Mouse (Mus musculus) kidney, embryonic 15.5 days (tissue): ENCODE measurements around the gene Gm7534. TPM values are rescaled to one million over a fixed set of nuclear protein-coding genes. Genes with fewer than 3 reads are reported as not detected.

Experiments used
- ATAC-seq: fragments of 200-750 bp; cut with Nextera tagmentation; replicated peaks from 2 replicates; pipeline ENCODE4 v1.8.0; 2017; ENCODE audit warnings: moderate TSS enrichment; ENCODE audit not compliant: low FRiP score
- H3K27ac ChIP-seq: fragments of 300-500 bp; sonication (generic); 2 replicates; pipeline ENCODE4 v1.5.1; 2015; ENCODE audit warnings: mild to moderate bottlenecking, inconsistent platforms
- H3K27me3 ChIP-seq: fragments of 300-500 bp; sonication (generic); 2 replicates; pipeline ENCODE4 v1.6.1; 2015; ENCODE audit warnings: inconsistent platforms
- H3K36me3 ChIP-seq: fragments of 300-500 bp; sonication (generic); 2 replicates; pipeline ENCODE4 v1.6.1; 2015; ENCODE audit warnings: inconsistent platforms
- H3K4me1 ChIP-seq: fragments of 300-500 bp; sonication (generic); 2 replicates; pipeline ENCODE4 v1.6.1; 2015; ENCODE audit warnings: inconsistent platforms
- H3K4me2 ChIP-seq: fragments of 300-500 bp; sonication (generic); 2 replicates; pipeline ENCODE4 v1.6.1; 2015; ENCODE audit warnings: moderate library complexity, mild to moderate bottlenecking, inconsistent platforms
- H3K4me3 ChIP-seq: fragments of 300-500 bp; sonication (generic); replicated peaks from 2 replicates; pipeline ENCODE4 v1.5.1; 2015; ENCODE audit warnings: mild to moderate bottlenecking, inconsistent platforms
- H3K9ac ChIP-seq: fragments of 300-500 bp; sonication (generic); 2 replicates; pipeline ENCODE4 v1.6.1; 2015; ENCODE audit warnings: mild to moderate bottlenecking, inconsistent platforms
- H3K9me3 ChIP-seq: fragments of 300-500 bp; sonication (generic); replicated peaks from 2 replicates; pipeline ENCODE4 v1.6.1; 2016; ENCODE audit warnings: inconsistent platforms
- WGBS: fragments of 180-500 bp; shearing (Covaris S2); methylation state at CpG from one replicate; pipeline ENCODE4 v1.1.7; 2015; ENCODE audit warnings: mixed read lengths; 5-methylcytosine and 5-hydroxymethylcytosine counted together
- polyA plus RNA-seq: library from polyadenylated mRNA; unstranded; fragments of >200 nt; fragmentation: Nextera tagmentation; extraction: Ambion mirVana; gene quantifications from 2 replicates; pipeline ENCODE4 v1.2.1, GENCODE M21; 2015

Gm7534 gene
- polyA plus RNA-seq: 0.24 and 0.30 TPM in 2 replicates

DNA sequence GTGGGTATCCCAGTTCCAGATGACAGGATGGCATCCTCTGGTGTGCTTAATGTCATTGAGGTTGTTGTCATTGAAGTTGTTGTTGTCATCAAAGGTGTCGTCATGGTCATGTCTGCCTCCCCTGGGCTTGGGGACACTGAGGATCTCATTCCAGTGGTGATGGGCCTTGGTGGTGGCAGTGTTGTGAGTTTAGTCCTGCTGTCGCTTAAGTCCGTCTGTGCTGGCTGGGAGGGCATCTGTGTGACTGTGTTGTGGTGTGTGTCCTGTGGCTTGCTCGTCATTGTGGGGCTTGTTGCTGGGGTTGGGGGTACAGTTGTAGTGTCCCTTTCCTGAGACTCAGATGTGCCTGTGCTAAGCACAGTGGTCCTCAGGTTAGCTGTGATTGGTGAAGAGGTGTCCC, at the start of gene Gm7534:
Gene Gm7534, minus strand, starts transcription at position 101 of the 400 bp plus-strand sequence.
- no peak within 1 kb of the TSS for H3K27ac ChIP-seq
- 92% methylated on average over 4 of the region's 4 CpGs for whole genome bisulfite sequencing
- no peaks in the 10 kb centered on the region for H3K27me3 ChIP-seq
- H3K4me1 ChIP-seq: peaks cover 8% of the 10 kb centered on the region
- H3K4me3 ChIP-seq: no peak within 1 kb of the TSS
- no peak for ATAC-seq
- no peaks in the 10 kb centered on the region for H3K36me3 ChIP-seq
- no peak within 1 kb of the TSS for H3K9ac ChIP-seq
- H3K4me2 ChIP-seq: no peak within 1 kb of the TSS
- H3K9me3 ChIP-seq: no peaks in the 10 kb centered on the region

DNA sequence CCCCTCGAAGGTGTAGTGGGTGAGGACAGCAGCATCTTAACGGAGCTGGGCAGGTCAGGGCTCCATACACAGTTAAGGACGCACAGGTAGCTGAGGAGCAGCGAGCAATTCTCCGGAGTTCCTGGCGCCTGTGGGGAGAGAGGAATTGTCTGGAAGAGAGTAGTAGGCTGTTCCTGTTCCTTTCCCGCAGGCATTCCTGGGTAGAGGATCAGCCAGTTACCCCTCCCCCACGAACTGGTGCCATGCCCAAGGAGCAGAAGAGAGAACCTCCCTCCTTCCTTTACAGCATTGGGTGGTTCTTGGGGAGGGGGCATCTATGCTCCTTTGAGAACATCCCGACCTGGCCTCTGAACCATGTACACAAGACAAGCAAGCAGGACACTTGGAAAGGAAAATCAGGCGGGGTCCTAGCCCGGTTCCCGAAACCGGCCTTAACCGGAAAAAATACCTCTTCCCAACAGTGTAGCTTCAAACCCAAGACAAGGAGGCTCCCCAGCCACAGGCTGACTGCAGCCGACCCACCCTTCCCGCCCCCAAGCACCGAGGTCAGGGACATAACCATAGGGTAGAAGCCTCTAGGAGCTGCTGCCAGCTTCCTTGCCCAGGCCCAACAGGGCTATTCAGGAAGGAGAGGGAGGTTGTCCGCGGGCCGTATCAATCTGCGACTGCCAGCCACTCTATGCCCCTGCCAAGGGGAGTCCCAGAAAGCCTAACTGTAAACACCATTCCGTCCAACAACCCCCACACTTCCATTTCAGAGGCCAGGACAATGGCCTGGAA, 49.5 kb upstream of the Gm7534 start:
- peak overlapping the region; percentile 86 for H3K4me2 ChIP-seq
- H3K9me3 ChIP-seq: no peaks in the 10 kb centered on the region
- H3K4me1 ChIP-seq: peaks cover 79% of the 10 kb centered on the region
- no peak for ATAC-seq
- peak overlapping the region; percentile 47 for H3K4me3 ChIP-seq
- H3K27ac ChIP-seq: peak overlapping the region; percentile 61
- H3K27me3 ChIP-seq: peaks cover 79% of the 10 kb centered on the region
- 11% methylated on average over 22 of the region's 22 CpGs for WGBS
- no peaks in the 10 kb centered on the region for H3K36me3 ChIP-seq
- H3K9ac ChIP-seq: 0 out of 2 replicates have a peak overlapping the region, but pooled peaks have one; percentile 51

DNA sequence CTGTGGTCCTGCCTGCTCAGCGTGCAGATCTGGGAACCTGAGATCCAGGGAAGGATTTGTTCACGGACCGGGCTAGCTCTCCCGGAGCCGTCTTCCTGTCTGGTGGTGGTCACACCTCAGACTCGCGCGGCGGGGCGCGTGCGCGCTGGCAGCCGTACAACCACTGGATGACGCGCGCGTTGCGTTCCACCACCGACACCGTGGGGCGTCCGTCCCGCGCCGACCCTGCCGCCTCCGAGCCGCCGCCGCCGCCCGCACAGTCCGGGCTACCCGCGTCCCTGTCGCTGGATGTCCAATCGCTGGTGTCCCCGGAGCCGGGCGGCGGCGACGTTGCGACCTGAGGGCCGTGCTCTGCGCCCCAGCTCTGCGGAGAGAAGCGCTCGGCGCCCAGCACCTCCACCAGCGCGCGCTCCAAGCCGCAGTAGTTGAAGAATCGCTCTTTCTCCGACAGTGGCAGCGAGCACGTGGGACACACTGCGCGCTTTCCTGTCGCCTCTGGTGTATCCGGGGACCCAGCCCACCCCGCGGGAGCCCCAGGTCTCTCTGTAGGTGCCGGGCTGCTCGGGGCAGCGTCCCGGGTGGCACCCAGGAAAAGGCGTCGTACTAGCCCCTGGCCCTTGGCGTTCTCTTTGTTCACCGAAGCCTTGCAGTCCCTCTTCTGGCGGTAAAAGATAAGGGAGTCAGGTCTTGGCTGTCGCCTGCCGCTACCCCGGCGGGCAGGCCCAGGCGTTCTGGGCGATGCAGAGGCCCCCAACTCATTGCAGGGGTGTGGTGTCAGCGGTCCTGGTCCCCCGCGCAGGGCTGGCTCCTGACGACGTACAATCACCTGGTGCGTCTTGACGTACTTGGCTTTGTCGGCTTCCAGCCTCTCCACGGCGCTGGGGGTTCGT, 48.7 kb upstream of the Gm7534 start:
- no peaks in the 10 kb centered on the region for H3K36me3 ChIP-seq
- no peak overlapping the region for H3K27ac ChIP-seq
- under 1% methylated on average over 90 of the region's 91 CpGs for WGBS
- peaks cover 87% of the 10 kb centered on the region for H3K27me3 ChIP-seq
- peak overlapping the region; percentile 47 for H3K4me3 ChIP-seq
- no peak for ATAC-seq
- H3K4me2 ChIP-seq: peak overlapping the region; percentile 86
- H3K9me3 ChIP-seq: no peaks in the 10 kb centered on the region
- peak overlapping the region; percentile 51 for H3K9ac ChIP-seq
- peaks cover 71% of the 10 kb centered on the region for H3K4me1 ChIP-seq

DNA sequence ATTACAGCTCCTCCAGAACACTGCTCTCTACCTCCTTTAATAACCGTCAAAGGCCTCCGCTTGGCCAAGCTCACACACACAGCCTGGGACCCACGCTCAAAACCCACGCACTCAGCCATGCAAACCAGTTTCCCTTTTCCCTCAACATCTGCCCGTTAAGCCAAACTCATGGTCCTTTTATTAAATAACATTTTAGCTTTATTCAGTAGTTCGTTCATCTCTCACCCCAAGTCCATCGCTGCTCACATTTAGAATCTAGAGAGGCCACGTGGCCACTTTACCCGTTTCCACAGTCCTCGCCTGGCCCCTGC, 48.1 kb upstream of the Gm7534 start:
- ATAC-seq: no peak
- no peaks in the 10 kb centered on the region for H3K9me3 ChIP-seq
- peaks cover 70% of the 10 kb centered on the region for H3K4me1 ChIP-seq
- peaks cover 91% of the 10 kb centered on the region for H3K27me3 ChIP-seq
- peak overlapping the region; percentile 51 for H3K9ac ChIP-seq
- H3K4me3 ChIP-seq: peak overlapping the region; percentile 47
- peak overlapping the region; percentile 86 for H3K4me2 ChIP-seq
- no peaks in the 10 kb centered on the region for H3K36me3 ChIP-seq
- WGBS: 11% methylated on average over 10 of the region's 10 CpGs
- no peak overlapping the region for H3K27ac ChIP-seq

DNA sequence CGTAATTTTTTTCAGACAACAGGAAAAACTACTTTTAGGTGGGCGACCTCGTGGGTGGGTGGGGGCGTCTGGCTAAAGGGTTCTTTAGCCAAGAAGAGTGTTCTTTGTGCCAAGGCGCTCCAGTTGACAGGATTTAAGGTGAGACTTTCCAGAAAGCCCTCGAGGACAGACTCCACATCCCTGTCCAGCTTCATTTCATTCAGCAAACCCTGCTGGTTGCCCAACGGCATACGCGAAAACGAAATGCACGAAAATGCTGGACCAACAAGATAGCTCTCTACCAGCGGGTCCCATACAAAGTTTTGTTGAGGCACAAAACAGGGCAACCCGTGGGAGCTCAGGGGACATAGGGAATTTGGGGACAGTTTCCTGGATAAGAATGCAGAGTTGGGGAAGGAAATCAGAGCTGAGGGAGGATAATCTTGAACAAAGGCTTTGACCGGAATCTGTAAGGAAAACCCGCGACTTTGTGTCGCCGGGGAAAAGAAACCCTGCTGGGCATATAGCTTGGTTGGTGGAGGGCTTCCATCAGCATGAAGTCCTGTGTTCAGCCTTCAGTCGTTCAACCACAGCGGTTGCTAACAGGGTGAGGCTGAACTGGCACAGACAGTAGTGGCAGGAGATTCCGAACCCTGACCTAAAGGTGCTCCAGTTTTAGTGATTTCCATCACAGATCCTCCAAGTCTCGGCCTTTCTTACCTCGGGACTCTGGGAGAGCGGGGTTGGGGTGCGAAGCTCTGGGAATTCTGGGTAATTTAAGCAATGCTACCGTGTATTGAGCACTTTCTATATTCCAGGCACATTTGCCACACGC, 47.5 kb upstream of the Gm7534 start:
- H3K4me3 ChIP-seq: peak overlapping the region; percentile 47
- H3K9me3 ChIP-seq: no peaks in the 10 kb centered on the region
- H3K27me3 ChIP-seq: peaks cover 91% of the 10 kb centered on the region
- WGBS: 13% methylated on average over 27 of the region's 27 CpGs
- H3K27ac ChIP-seq: no peak overlapping the region
- peaks cover 70% of the 10 kb centered on the region for H3K4me1 ChIP-seq
- H3K36me3 ChIP-seq: no peaks in the 10 kb centered on the region
- ATAC-seq: no peak
- H3K4me2 ChIP-seq: peak overlapping the region; percentile 86
- no peak overlapping the region for H3K9ac ChIP-seq

DNA sequence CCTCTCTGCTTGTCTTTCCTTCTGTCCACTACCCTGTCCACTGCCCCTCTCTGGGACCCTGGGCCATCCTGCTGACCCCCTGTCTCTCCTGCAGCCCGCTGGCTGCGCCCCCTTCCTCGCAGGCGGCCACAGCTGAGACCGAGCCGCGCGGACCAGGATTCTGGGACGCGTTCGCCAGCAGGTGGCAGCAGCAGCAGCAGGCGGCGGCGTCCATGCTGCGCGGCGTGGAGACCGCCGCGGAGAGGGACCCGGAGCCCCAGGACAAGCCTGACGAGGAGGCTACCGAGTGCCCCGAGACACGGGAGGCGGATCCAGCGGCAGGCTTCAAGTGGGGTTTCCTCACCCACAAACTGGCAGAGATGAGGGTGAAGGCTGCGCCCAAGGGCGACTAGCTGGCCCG, 46.8 kb upstream of the Gm7534 start:
- Histone ChIP-seq H3K9ac (no peak overlapping the region), H3K9me3 (no peaks in the 10 kb centered on the region), H3K4me2 (peak overlapping the region; percentile 86), H3K4me1 (peaks cover 67% of the 10 kb centered on the region), H3K27me3 (peaks cover 85% of the 10 kb centered on the region), H3K36me3 (no peaks in the 10 kb centered on the region), H3K27ac (no peak overlapping the region), H3K4me3 (peak overlapping the region; percentile 47)
- peak; percentile 25; the same call in 1 of the 2 replicates for ATAC-seq
- WGBS: 1% methylated on average over 30 of the region's 30 CpGs

DNA sequence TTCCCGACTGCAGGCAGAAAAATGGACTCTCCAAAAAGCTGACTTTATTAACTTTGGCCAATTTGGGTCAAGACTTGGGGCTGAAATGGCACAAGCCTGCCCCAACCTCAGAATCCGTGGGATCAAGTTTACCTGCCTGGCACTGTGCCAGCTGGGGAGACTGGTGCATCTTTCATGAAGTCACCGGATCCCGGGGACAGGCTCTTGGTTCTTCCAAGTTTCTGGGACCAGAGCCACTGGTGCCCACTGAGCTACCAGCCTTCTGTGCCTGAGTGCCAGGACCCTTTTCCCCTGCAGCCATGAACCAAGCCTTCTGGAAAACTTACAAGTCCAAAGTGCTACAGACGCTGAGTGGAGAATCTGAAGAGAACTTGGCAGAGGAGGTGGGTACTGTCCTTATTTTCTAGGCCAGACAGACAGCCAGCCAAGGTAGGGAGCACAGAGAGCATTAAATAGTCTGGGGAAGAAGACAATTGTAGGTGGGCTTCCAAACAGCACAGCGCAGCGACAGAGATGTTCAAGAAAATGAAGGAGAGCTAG, 44.0 kb upstream of the Gm7534 start, which contains the start of gene Gm30191:
Gene Gm30191, plus strand, starts transcription at position 217 of the 540 bp plus-strand sequence.
- Histone ChIP-seq H3K36me3 (peaks cover 7% of the 10 kb centered on the region; the same call in 1 of the 2 replicates), H3K4me2 (peak within 1 kb of the TSS; percentile 79), H3K27ac (no peak within 1 kb of the TSS), H3K9ac (no peak within 1 kb of the TSS), H3K4me1 (peaks cover 49% of the 10 kb centered on the region), H3K27me3 (peaks cover 56% of the 10 kb centered on the region), H3K9me3 (no peaks in the 10 kb centered on the region), H3K4me3 (peak within 1 kb of the TSS; percentile 61)
- no peak for ATAC-seq
- WGBS: 77% methylated on average over 7 of the region's 7 CpGs

DNA sequence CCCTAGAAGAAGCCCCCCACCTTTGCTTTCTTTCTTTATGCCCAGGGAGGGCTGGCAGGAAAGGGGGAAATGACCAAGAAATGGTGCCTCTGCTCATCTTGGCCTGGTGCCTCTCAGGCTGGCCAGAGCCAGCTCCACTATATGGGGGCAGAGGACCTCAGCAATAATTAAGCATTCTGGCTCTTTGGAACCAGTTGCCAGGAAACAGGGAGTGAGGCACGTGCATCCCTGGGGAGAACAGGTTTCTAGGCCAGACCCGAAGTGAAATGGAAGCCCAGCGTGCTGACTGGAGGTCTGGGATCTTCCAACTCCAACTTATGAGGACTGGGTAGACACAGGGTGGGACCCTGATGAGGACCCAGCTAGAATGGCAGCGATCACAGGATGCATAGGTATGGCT, 43.5 kb upstream of the Gm7534 start:
- Histone ChIP-seq H3K36me3 (peaks cover 7% of the 10 kb centered on the region; the same call in 1 of the 2 replicates), H3K9me3 (no peaks in the 10 kb centered on the region), H3K4me2 (0 out of 2 replicates have a peak overlapping the region, but pooled peaks have one; percentile 79), H3K9ac (no peak overlapping the region), H3K27me3 (peaks cover 51% of the 10 kb centered on the region), H3K4me1 (peaks cover 44% of the 10 kb centered on the region), H3K27ac (no peak overlapping the region), H3K4me3 (peak overlapping the region; percentile 61; the same call in 1 of the 2 replicates)
- no peak for ATAC-seq
- WGBS: 48% methylated on average over 4 of the region's 4 CpGs

DNA sequence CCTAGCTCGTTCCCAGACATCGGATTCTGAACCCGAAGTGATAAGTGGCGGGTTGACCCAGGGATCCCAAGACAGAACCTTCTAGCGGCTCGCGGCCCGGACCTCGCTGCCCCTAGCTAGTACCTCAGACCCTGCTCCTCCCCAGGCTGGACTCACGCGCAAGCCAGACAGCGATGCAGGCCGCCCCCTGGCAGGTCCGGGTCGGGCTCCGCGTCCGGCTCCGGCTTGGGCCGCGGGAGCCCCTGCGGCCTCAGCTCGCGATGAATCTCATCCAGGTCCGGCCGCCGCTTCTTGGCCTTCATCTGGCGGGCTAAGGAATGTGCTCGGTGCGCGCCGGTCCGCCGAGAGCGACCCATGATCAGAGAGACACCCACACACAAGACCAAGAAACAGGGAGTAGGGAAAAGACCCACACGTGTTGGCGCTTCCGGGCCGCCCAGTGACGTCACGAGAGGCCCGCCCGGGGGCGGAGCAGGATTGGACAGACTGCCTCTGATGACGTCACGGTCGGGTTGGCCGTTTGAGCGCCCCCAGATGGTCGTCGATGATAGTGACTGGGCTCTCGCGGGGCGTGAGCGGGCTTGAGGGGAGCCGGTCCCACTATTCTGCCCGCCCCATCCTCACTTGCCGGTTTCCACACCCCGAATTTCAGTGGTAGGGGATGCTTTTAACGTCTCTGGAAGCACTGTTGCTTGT, 42.5 kb upstream of the Gm7534 start, which contains the start of gene Zfp593:
Gene Zfp593, minus strand, starts transcription at position 445 of the 696 bp plus-strand sequence.
- Histone ChIP-seq H3K9me3 (no peaks in the 10 kb centered on the region), H3K27me3 (peaks cover 41% of the 10 kb centered on the region), H3K9ac (peak within 1 kb of the TSS; percentile 63), H3K4me3 (peak within 1 kb of the TSS; percentile 61), H3K4me1 (peaks cover 34% of the 10 kb centered on the region), H3K27ac (no peak within 1 kb of the TSS), H3K36me3 (peaks cover 7% of the 10 kb centered on the region; the same call in 1 of the 2 replicates), H3K4me2 (peak within 1 kb of the TSS; percentile 79)
- ATAC-seq: peak; percentile 77
- under 1% methylated on average over 60 of the region's 60 CpGs for WGBS

DNA sequence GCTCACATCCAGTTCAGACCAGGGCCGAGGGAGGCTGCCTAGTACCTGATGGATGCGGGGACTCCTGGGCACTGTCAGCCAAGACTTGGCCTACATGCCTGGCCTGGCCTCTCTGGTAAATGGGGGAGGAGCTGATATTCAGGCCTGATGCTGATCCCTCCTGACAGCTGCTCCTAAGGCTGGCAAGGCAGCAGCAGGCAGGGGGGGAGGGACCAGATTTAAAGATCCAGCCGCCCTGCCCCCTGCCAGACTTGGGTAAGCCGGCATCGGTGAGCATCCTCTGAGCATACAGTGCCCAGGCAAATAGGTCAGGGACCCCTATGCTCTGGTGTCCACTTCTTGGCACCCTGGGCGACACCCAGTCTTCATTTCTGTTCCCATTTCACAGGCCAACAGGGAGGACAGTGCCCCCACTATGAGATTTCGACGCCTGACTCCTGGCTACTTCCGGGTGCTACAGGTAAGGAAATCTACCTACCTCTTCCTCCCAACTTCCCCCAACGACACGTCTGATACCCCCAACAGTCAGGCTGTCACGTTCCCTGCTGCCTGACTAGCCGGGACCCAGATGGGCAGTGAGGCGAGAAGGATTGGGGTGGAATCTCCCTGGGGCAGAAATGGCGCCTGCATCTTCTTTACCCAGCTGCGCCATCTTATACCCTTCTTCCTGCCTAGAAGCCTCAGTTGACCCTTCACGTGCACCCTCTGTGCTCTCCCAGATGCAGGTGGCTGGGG, 40.9 kb upstream of the Gm7534 start, which contains the start of gene E130218I03Rik:
Gene E130218I03Rik, plus strand, starts transcription at position 147 of the 735 bp plus-strand sequence.
- Histone ChIP-seq H3K27me3 (peaks cover 28% of the 10 kb centered on the region), H3K9me3 (no peaks in the 10 kb centered on the region), H3K4me1 (peaks cover 27% of the 10 kb centered on the region), H3K36me3 (peaks cover 7% of the 10 kb centered on the region; the same call in 1 of the 2 replicates), H3K4me3 (peak within 1 kb of the TSS; percentile 61), H3K4me2 (peak within 1 kb of the TSS; percentile 79), H3K27ac (no peak within 1 kb of the TSS), H3K9ac (0 out of 2 replicates have a peak within 1 kb of the TSS, but pooled peaks have one; percentile 63)
- WGBS: 90% methylated on average over 17 of the region's 17 CpGs
- no peak for ATAC-seq
